Mouse (Mus musculus): ENCODE measurements around the gene Sppl2b.

GRCm38 (mm10) chr10:80836949-80837379, 18.1 kb upstream of the Sppl2b start:
- TF ChIP-seq CTCF (IDR thresholded peaks at IDR 0.05; ENCODE audit: extremely low read depth, insufficient read length, insufficient replicate concordance, low read depth, low read length) (no peak), POLR2A (IDR thresholded peaks at IDR 0.05; ENCODE audit: low read depth, low read length) (no peak)

Data from small intestine, adult 2 months (tissue).